Mouse (Mus musculus) layer of hippocampus, adult 8-10 months (tissue): ENCODE results near the gene Raf1. TPM values are rescaled to one million over a fixed set of nuclear protein-coding genes. Genes with fewer than 3 reads are reported as not detected.

Source experiments
- DNase-seq, 2 experiments: peaks; one replicate each; pipeline ENCODE4 v3.0.0; 2022; ENCODE audit warnings: low spot score in 2 of 2
- total RNA-seq, 4 experiments: library from RNA; stranded (reverse); gene quantifications; 2 replicates each; pipeline ENCODE4 v1.2.4; 2022

Gene Raf1
- 100 to 1,000 TPM in 1 of 4 experiments, 10 to 100 TPM in 3; 78.9 to 102 (median 84.5) TPM for total RNA-seq

DNA sequence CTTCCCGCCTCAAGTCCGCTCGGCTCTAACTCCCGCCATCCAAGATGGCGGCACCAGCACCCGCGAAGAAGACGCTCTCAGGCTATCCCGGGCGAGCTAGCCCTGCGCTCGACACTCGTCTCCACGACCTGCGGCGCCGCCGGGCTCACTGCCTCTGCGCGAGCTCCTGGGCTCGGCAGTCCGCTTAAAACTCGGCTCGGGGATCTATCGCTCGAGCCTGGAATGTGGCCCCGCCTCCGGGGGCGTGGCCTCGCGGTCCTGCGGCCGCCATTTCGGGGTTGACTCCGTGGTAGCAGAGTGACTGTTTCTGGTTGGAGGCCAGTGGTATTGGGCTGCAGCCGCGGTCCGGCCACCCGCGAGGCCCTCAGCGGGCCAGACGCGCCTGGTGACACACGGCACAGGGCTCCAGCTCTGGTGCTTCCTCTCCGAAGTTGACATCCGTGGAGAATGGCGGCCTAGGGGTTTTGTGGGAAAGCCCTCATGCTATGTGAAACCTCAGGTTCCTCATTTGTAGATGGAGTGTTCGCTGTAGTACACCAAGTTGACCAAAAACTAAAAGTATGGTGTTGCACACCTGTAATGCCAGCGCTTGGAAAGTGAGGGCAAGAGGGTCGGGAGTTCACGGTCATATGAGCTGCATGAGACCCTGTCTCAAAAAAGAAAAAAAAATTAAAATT, at the start of gene Raf1:
Raf1 (minus strand) TSS at position 184 of the 677 bp plus-strand sequence.
- DNase-seq = peak; percentile 97 to 99

DNA sequence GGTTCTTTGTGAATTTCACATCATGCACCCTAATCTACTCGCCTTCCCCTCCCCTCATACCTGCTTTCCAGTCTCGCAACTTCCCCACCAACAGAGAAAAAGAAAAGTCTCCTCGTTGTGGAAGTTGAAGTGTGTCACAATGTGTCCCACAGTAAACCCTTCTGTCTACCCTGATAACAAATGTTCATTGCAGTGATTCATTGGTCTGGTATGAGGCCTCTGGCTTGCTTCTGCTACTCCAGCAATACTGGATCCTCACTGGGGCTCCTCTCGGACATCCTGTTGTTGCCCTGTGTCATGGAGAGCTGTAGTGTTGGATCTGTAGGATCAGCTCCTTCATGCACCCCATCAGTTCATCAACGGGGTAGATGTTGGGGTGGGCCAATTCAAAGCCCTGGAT, 45.8 kb upstream of the Raf1 start:
- no peak for DNase-seq

DNA sequence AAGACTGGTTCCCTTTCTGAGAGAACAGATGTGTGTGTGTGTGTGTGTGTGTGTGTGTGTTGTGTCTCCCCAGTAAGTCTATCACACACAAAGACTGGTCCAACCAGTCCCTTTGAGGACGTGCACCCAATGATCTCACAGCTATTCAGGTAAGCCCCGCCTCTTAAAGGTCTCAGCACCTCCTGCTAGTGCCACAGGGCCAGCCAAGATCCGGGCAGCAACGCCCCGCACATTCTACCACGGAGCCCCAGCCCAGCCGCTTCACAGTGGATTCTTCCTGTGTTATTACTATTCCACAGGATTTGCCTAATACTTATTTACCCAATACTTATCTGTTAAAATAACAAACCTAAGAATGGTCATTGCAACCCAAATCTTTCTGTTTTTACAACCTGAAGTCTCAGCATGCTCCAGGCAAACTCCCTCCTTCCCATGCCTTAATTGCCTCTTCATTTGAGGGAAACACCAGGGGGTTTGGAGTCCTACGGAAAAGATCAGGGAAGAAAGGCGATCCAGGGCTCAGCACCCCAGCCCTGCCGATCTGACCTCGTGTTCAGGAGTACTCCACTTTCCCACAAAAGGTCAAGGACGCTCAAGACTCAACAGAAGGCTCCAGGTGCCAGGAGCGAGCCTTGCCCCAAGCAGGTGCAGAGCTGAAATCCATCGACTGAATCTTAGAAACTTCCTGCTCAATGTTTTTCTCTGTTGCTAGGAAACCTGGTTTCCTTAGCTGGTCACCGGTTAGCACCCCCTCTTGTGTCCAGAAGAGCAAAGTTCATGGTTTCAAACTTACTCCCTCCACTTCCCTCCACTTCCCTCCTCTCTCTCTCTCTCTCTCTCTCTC, 41.5 kb upstream of the Raf1 start:
- DNase-seq = no peak

DNA sequence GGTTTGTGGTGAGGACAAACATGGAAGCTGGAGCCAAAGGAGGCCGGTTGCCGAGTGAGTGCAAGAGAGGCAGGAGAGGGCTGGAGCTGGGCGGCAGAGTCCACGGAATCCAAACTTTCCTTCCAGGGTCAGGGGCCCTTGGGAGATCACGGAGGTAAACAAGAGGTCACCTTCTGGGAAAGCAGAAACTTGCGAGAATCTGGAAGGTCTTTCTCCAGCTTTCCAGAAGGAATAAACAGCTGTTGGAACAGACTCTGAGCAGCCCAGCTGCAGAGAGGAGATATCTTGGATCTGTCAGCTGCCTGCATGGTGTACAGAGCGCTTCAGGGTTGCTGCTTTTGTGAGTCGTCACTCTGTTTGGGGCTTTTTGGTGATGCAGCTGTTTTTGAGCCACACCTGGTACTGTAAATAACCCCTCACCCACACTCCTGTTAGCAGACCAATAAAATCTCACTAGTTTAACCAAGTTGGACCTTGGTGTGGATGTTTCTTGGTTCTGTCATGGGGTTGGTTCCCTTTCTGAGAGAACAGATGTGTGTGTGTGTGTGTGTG, 40.7 kb upstream of the Raf1 start:
- no peak for DNase-seq

DNA sequence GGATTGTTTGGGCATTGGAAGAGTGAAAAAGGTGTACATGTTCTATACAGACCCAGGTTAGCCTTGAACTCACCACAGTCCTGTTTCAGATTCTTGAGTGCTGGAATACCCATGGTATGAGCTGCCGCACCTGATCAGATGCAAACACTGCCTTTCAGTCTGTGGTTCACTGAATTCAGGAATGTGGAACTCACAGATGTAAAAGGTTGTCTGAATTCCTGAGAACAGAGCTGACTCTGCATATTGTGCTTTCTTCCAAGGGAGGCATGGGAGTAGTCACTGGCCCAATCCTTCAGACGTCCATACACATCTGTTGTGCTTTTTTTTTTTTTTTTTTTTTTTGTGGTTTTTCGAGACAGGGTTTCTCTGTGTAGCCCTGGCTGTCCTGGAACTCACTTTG, 34.8 kb upstream of the Raf1 start:
- DNase-seq = no peak

- DNase-seq = no peak
Measured at GRCm38 (mm10) chr6:115702901-115703300, 26.5 kb upstream of the Raf1 start.

- DNase-seq = no peak
Measured at GRCm38 (mm10) chr6:115701302-115701701, 24.9 kb upstream of the Raf1 start.

GRCm38 (mm10) chr6:115700778-115701177, 24.3 kb upstream of the Raf1 start:
- no peak for DNase-seq

- no peak for DNase-seq
Measured at GRCm38 (mm10) chr6:115698699-115699098, 22.3 kb upstream of the Raf1 start.

- no peak for DNase-seq
Measured at GRCm38 (mm10) chr6:115697739-115698558, 21.5 kb upstream of the Raf1 start.

GRCm38 (mm10) chr6:115696707-115697215, 20.3 kb upstream of the Raf1 start:
- no peak for DNase-seq

DNA sequence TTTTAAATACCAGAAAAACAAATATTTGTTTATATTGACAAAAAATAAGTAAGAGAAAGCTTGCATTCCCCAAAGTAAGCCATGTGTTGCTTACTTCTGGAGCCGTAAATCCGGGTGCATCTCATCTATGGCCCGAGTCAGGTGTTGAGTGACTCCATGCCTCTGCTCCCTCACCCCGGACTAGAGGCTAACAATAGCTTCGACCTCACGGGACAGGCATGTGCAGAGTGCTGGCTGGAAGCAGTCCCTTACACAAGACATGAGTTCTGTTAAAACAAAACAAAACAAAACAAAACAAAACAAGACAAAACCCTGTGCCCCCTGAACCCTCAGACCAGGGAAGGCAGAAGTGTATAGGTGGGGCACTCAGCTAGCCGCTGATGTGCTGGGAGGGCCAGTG, 18.7 kb upstream of the Raf1 start:
- DNase-seq = no peak

DNA sequence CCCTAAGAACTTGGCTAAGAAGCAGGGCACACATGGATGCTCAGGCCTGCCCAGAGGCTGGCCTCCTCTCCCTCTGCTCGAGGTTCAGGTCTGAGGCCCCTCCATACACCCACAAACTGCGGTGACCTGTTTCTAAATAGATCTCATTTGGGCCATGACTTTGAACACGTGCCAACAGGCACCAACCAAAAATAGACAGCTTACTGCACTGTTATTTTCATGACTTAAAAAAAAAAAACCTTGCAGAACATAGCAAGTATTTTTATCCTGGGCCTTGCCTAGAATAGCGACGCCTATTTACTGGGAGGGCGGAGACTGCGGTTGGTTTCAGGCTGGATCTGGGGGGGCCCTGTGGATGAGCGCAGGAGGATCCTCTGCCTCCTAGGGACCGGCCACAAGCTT, 18.0 kb upstream of the Raf1 start:
- DNase-seq = no peak

- no peak for DNase-seq
Measured at GRCm38 (mm10) chr6:115692963-115693730, 16.7 kb upstream of the Raf1 start.

DNA sequence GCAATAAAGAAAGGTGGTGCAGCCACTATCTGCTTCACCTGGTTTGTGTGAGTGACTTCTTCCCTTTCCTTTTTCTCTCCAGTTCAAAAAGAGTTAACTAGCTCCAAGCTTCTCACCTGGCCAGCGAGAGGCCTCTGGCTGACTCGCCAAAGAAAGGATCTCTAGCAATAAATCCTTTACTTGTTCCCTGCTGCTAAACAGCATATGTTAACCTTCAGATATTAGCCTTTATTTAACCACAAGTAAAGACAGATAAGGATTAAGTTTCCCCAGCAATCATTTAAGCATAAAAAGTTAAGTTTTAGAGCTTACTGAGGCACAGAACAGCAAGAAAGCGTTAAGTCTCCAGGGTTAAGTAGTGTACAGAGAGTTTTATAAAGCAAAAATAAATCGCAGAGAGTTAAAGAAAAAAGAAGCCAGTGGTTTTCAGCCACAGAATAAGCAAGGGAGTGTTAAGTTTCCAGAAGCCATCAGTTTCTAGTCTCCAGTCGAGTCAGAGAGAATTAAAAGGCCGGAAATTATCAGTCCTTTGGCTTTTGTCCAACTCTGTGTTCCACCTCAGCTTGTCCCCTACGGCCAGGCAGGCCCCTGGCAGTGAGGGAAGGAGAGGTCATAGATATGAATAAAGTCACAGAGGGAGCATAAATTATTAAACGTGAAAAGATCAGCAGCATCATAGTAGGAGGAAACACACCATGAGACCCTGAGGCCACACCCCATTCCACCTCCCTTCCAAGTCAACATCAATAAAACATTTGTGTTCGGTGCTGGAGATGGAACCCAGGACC, 15.9 kb upstream of the Raf1 start:
- DNase-seq = no peak

- no peak for DNase-seq
Measured at GRCm38 (mm10) chr6:115690105-115690504, 13.7 kb upstream of the Raf1 start.

GRCm38 (mm10) chr6:115688589-115688988, 12.2 kb upstream of the Raf1 start:
- no peak for DNase-seq

GRCm38 (mm10) chr6:115687753-115688152, 11.3 kb upstream of the Raf1 start:
- DNase-seq = no peak

GRCm38 (mm10) chr6:115684851-115685646, 8.6 kb upstream of the Raf1 start:
- no peak for DNase-seq
